Mouse (Mus musculus): ENCODE results near the gene Tfr2. TPM values are rescaled to one million over a fixed set of nuclear protein-coding genes. Genes with fewer than 3 reads are reported as not detected.

Gene Tfr2
- polyA plus RNA-seq, 1 experiment from 2014 or later = 4.9 TPM

- 64% methylated on average over 4 of the region's 4 CpGs for WGBS
Observed at GRCm38 (mm10) chr5:137545596-137545995, 24.0 kb upstream of the Tfr2 start.

GRCm38 (mm10) chr5:137549840-137550239 is 19.8 kb upstream of the Tfr2 start:
- Histone ChIP-seq H3K27ac (no peak overlapping the region), H3K36me3 (no peaks in the 10 kb centered on the region), H3K27me3 (ENCODE audit: insufficient read depth, poor library complexity, severe bottlenecking) (peaks cover 21% of the 10 kb centered on the region), H3K4me3 (no peak overlapping the region), H3K4me1 (peaks cover 6% of the 10 kb centered on the region; the same call in 1 of the 2 replicates), H3K9me3 (no peaks in the 10 kb centered on the region)
- DNase-seq (ENCODE audit: low spot score) = no peak
- WGBS = 75% methylated on average over 2 of the region's 2 CpGs

More at GRCm38 (mm10) chr5:137545596-137545995, 24.0 kb upstream of the Tfr2 start:
- no peaks in the 10 kb centered on the region for H3K36me3 ChIP-seq
- DNase-seq (ENCODE audit: low spot score) = peak; percentile 51
- H3K27me3 ChIP-seq (ENCODE audit: insufficient read depth, poor library complexity, severe bottlenecking) = no peaks in the 10 kb centered on the region; the same call in 1 of the 2 replicates
- H3K9me3 ChIP-seq = no peaks in the 10 kb centered on the region
- H3K27ac ChIP-seq = no peak overlapping the region
- no peaks in the 10 kb centered on the region for H3K4me1 ChIP-seq
- H3K4me3 ChIP-seq = no peak overlapping the region

- H3K9me3 ChIP-seq = no peaks in the 10 kb centered on the region
- 70% methylated on average over 5 of the region's 5 CpGs for WGBS
- no peak overlapping the region for H3K27ac ChIP-seq
- DNase-seq (ENCODE audit: low spot score) = peak; percentile 70
- peaks cover 25% of the 10 kb centered on the region for H3K27me3 ChIP-seq (ENCODE audit: insufficient read depth, poor library complexity, severe bottlenecking)
- peaks cover 6% of the 10 kb centered on the region; the same call in 1 of the 2 replicates for H3K4me1 ChIP-seq
- no peak overlapping the region for H3K4me3 ChIP-seq
- no peaks in the 10 kb centered on the region for H3K36me3 ChIP-seq
Observed at GRCm38 (mm10) chr5:137551119-137551518, 18.5 kb upstream of the Tfr2 start.

GRCm38 (mm10) chr5:137553000-137553399 is 16.6 kb upstream of the Tfr2 start:
- H3K4me1 ChIP-seq = peaks cover 6% of the 10 kb centered on the region; the same call in 1 of the 2 replicates
- WGBS = 33% methylated on average over 6 of the region's 6 CpGs
- H3K4me3 ChIP-seq = peak overlapping the region; percentile 40
- no peak for DNase-seq (ENCODE audit: low spot score)
- H3K36me3 ChIP-seq = no peaks in the 10 kb centered on the region
- no peak overlapping the region for H3K27ac ChIP-seq
- H3K27me3 ChIP-seq (ENCODE audit: insufficient read depth, poor library complexity, severe bottlenecking) = peaks cover 25% of the 10 kb centered on the region
- no peaks in the 10 kb centered on the region for H3K9me3 ChIP-seq

- DNase-seq (ENCODE audit: low spot score) = peak; percentile 87
- no peaks in the 10 kb centered on the region for H3K9me3 ChIP-seq
- H3K27ac ChIP-seq = no peak within 1 kb of the TSS
- H3K4me3 ChIP-seq = peak within 1 kb of the TSS; percentile 40
- WGBS = 1% methylated on average over 37 of the region's 37 CpGs
- peaks cover 25% of the 10 kb centered on the region for H3K27me3 ChIP-seq (ENCODE audit: insufficient read depth, poor library complexity, severe bottlenecking)
- H3K36me3 ChIP-seq = no peaks in the 10 kb centered on the region
- peaks cover 6% of the 10 kb centered on the region; the same call in 1 of the 2 replicates for H3K4me1 ChIP-seq
Observed at GRCm38 (mm10) chr5:137553411-137553837, 16.2 kb upstream of the Tfr2 start, which contains the start of gene Actl6b. TSS of gene Actl6b (plus strand) at chr5:137553517.

GRCm38 (mm10) chr5:137553898-137554297 is 15.7 kb upstream of the Tfr2 start:
- peaks cover 6% of the 10 kb centered on the region; the same call in 1 of the 2 replicates for H3K4me1 ChIP-seq
- H3K36me3 ChIP-seq = no peaks in the 10 kb centered on the region
- H3K9me3 ChIP-seq = no peaks in the 10 kb centered on the region
- no peak overlapping the region for H3K4me3 ChIP-seq
- WGBS = 37% methylated on average over 11 of the region's 11 CpGs
- peaks cover 25% of the 10 kb centered on the region for H3K27me3 ChIP-seq (ENCODE audit: insufficient read depth, poor library complexity, severe bottlenecking)
- peak; percentile 48 for DNase-seq (ENCODE audit: low spot score)
- H3K27ac ChIP-seq = no peak overlapping the region

GRCm38 (mm10) chr5:137561556-137561955 is 8.1 kb upstream of the Tfr2 start:
- Histone ChIP-seq H3K27me3 (ENCODE audit: insufficient read depth, poor library complexity, severe bottlenecking) (peaks cover 9% of the 10 kb centered on the region; the same call in 1 of the 2 replicates), H3K36me3 (no peaks in the 10 kb centered on the region), H3K4me3 (no peak overlapping the region), H3K4me1 (no peaks in the 10 kb centered on the region), H3K27ac (no peak overlapping the region), H3K9me3 (no peaks in the 10 kb centered on the region)
- 57% methylated on average over 6 of the region's 6 CpGs for WGBS
- no peak for DNase-seq (ENCODE audit: low spot score)

- no peak overlapping the region for H3K27ac ChIP-seq
- no peak for DNase-seq (ENCODE audit: low spot score)
- H3K4me3 ChIP-seq = no peak overlapping the region
- WGBS = 54% methylated on average over 10 of the region's 10 CpGs
- H3K4me1 ChIP-seq = no peaks in the 10 kb centered on the region
- H3K9me3 ChIP-seq = no peaks in the 10 kb centered on the region
- no peaks in the 10 kb centered on the region for H3K36me3 ChIP-seq
- H3K27me3 ChIP-seq (ENCODE audit: insufficient read depth, poor library complexity, severe bottlenecking) = peaks cover 18% of the 10 kb centered on the region; the same call in 1 of the 2 replicates
Observed at GRCm38 (mm10) chr5:137562965-137563364, 6.7 kb upstream of the Tfr2 start.

GRCm38 (mm10) chr5:137565744-137566143 is 3.9 kb upstream of the Tfr2 start:
- Histone ChIP-seq H3K4me3 (no peak overlapping the region), H3K9me3 (no peaks in the 10 kb centered on the region), H3K4me1 (peaks cover 8% of the 10 kb centered on the region; the same call in 1 of the 2 replicates), H3K27ac (no peak overlapping the region), H3K36me3 (no peaks in the 10 kb centered on the region), H3K27me3 (ENCODE audit: insufficient read depth, poor library complexity, severe bottlenecking) (peaks cover 22% of the 10 kb centered on the region; the same call in 1 of the 2 replicates)
- peak; percentile 65 for DNase-seq (ENCODE audit: low spot score)
- WGBS = 67% methylated on average over 6 of the region's 6 CpGs

GRCm38 (mm10) chr5:137566416-137566815 is 3.2 kb upstream of the Tfr2 start:
- Histone ChIP-seq H3K36me3 (no peaks in the 10 kb centered on the region), H3K4me3 (no peak overlapping the region), H3K9me3 (no peaks in the 10 kb centered on the region), H3K4me1 (peaks cover 8% of the 10 kb centered on the region; the same call in 1 of the 2 replicates), H3K27ac (no peak overlapping the region), H3K27me3 (ENCODE audit: insufficient read depth, poor library complexity, severe bottlenecking) (peaks cover 26% of the 10 kb centered on the region; the same call in 1 of the 2 replicates)
- whole genome bisulfite sequencing = 89% methylated on average over 5 of the region's 5 CpGs
- peak; percentile 38 for DNase-seq (ENCODE audit: low spot score)

GRCm38 (mm10) chr5:137568223-137568798 is 1.3 kb upstream of the Tfr2 start:
- Histone ChIP-seq H3K9me3 (no peaks in the 10 kb centered on the region), H3K27me3 (ENCODE audit: insufficient read depth, poor library complexity, severe bottlenecking) (peaks cover 37% of the 10 kb centered on the region; the same call in 1 of the 2 replicates), H3K4me3 (no peak overlapping the region), H3K4me1 (peaks cover 8% of the 10 kb centered on the region; the same call in 1 of the 2 replicates), H3K27ac (no peak overlapping the region), H3K36me3 (no peaks in the 10 kb centered on the region)
- peak; percentile 69 for DNase-seq (ENCODE audit: low spot score)
- WGBS = 80% methylated on average over 8 of the region's 8 CpGs

GRCm38 (mm10) chr5:137569031-137569430 is 609 bp upstream of the Tfr2 start:
- 68% methylated on average over 12 of the region's 12 CpGs for WGBS
- Histone ChIP-seq H3K27me3 (ENCODE audit: insufficient read depth, poor library complexity, severe bottlenecking) (peaks cover 43% of the 10 kb centered on the region; the same call in 1 of the 2 replicates), H3K9me3 (no peaks in the 10 kb centered on the region), H3K4me1 (peaks cover 8% of the 10 kb centered on the region; the same call in 1 of the 2 replicates), H3K27ac (no peak overlapping the region), H3K36me3 (no peaks in the 10 kb centered on the region), H3K4me3 (no peak overlapping the region)
- DNase-seq (ENCODE audit: low spot score) = peak; percentile 52

GRCm38 (mm10) chr5:137570181-137570580 is 541 bp downstream of the Tfr2 start:
- peak overlapping the region; percentile 27; the same call in 1 of the 2 replicates for H3K4me3 ChIP-seq
- peak; percentile 69 for DNase-seq (ENCODE audit: low spot score)
- WGBS = 40% methylated on average over 7 of the region's 7 CpGs
- peaks cover 55% of the 10 kb centered on the region for H3K27me3 ChIP-seq (ENCODE audit: insufficient read depth, poor library complexity, severe bottlenecking)
- H3K27ac ChIP-seq = peak overlapping the region; percentile 53; the same call in 1 of the 2 replicates
- no peaks in the 10 kb centered on the region for H3K9me3 ChIP-seq
- H3K4me1 ChIP-seq = peaks cover 17% of the 10 kb centered on the region
- no peaks in the 10 kb centered on the region for H3K36me3 ChIP-seq
